Mouse (Mus musculus): ENCODE measurements around the gene Pgc. TPM values are rescaled to one million over a fixed set of nuclear protein-coding genes. Genes with fewer than 3 reads are reported as not detected.

Pgc gene
- polyA plus RNA-seq, 1 experiment from 2014 or later: not detected

DNA sequence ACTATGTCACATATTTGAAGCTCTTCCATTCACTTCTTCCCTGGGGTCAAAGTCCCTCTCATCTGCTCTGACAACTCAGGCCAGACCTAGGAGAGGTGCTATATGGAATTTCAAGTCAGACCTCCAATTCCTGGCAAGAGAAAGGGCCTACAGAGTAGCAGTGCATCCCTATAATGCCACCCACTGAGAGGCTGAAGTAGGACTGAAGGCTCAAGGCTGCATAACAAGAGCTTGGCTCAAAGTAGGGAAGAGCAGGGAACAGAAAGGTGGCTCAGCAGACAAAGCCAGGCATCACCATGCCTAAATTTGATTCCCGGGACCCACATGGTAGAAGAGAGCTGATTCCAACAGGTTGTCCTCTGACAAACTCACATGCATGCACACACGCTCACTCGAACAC, 35.0 kb upstream of the Pgc start:
- no peak for ATAC-seq (ENCODE audit: low read depth)
- DNase-seq (ENCODE audit: low spot score): no peak
- peaks cover 5% of the 10 kb centered on the region; the same call in 1 of the 2 replicates for H3K4me1 ChIP-seq (ENCODE audit: control insufficient read depth, insufficient read depth, low read length)
- no peaks in the 10 kb centered on the region for H3K27me3 ChIP-seq (replicated peaks; ENCODE audit: control insufficient read depth, insufficient read depth, low read length)
- H3K9ac ChIP-seq (ENCODE audit: low read depth, low read length): no peak overlapping the region
- H3K27ac ChIP-seq (replicated peaks; ENCODE audit: low read depth, low read length): no peak overlapping the region
- no peak overlapping the region for H3K4me2 ChIP-seq (ENCODE audit: low read depth, low read length)
- H3K4me3 ChIP-seq (ENCODE audit: low read depth, low read length): no peak overlapping the region
- H3K9me3 ChIP-seq (ENCODE audit: control insufficient read depth, low read length): no peaks in the 10 kb centered on the region
- 97% methylated on average over 3 of the region's 3 CpGs for WGBS
- no peaks in the 10 kb centered on the region for H3K36me3 ChIP-seq (ENCODE audit: control insufficient read depth, insufficient read depth, low read length)

DNA sequence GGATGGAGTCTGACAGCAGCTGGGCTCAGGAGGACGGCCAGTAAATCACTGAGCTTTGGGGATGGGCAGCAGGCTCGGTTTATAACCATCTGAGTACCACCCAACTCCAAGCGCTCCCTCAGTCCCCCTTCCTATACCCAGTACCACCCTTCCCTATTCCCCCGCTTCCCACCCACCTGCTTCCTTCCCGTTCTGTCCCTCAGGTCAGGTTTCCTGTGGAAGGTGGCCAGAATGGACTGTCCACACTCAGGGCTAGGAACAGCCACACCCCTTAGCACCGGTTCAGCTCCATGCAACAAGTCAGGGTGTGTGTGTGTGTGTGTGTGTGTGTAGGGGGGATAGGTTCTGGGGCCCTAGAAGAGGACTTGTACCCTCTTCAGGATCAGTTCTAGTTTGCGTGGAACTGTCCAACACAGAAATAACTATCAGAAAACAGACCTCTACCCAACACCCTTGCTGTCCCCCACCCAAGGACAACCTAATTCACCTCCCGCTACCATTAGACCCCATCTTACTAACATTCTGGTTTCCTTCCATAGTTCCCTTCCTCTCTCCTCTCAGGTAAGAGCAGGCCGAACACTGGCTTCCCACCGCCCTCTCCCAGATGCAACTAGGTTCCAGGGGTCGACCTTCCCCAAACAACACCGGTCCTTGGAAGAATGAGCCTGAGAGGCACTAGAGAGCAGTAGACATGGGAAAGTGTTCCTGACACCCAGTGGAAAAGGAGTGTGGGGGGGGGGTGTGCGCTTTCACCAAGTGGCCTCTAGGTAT, 32.8 kb upstream of the Pgc start:
- DNase-seq (ENCODE audit: low spot score) (no peak), ATAC-seq (ENCODE audit: low read depth) (no peak)
- WGBS: 39% methylated on average over 13 of the region's 13 CpGs
- peak overlapping the region; percentile 85 for H3K4me3 ChIP-seq (ENCODE audit: low read depth, low read length)
- H3K27ac ChIP-seq (replicated peaks; ENCODE audit: low read depth, low read length): no peak overlapping the region
- no peaks in the 10 kb centered on the region; the same call in 1 of the 2 replicates for H3K4me1 ChIP-seq (ENCODE audit: control insufficient read depth, insufficient read depth, low read length)
- 0 out of 2 replicates have a peak, but pooled peaks cover 4% of the 10 kb centered on the region for H3K36me3 ChIP-seq (ENCODE audit: control insufficient read depth, insufficient read depth, low read length)
- no peaks in the 10 kb centered on the region for H3K9me3 ChIP-seq (ENCODE audit: control insufficient read depth, low read length)
- H3K4me2 ChIP-seq (ENCODE audit: low read depth, low read length): peak overlapping the region; percentile 84
- H3K9ac ChIP-seq (ENCODE audit: low read depth, low read length): peak overlapping the region; percentile 87
- H3K27me3 ChIP-seq (replicated peaks; ENCODE audit: control insufficient read depth, insufficient read depth, low read length): no peaks in the 10 kb centered on the region

DNA sequence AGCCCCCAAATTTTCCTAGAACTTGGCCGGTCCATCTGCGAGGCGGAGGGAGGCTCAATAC, 32.4 kb upstream of the Pgc start, which contains the start of gene Gm21981:
TSS of gene Gm21981 (minus strand) at position 14 of the 61 bp plus-strand sequence.
- no CpG with 5 or more reads among the region's 3 CpGs for WGBS

DNA sequence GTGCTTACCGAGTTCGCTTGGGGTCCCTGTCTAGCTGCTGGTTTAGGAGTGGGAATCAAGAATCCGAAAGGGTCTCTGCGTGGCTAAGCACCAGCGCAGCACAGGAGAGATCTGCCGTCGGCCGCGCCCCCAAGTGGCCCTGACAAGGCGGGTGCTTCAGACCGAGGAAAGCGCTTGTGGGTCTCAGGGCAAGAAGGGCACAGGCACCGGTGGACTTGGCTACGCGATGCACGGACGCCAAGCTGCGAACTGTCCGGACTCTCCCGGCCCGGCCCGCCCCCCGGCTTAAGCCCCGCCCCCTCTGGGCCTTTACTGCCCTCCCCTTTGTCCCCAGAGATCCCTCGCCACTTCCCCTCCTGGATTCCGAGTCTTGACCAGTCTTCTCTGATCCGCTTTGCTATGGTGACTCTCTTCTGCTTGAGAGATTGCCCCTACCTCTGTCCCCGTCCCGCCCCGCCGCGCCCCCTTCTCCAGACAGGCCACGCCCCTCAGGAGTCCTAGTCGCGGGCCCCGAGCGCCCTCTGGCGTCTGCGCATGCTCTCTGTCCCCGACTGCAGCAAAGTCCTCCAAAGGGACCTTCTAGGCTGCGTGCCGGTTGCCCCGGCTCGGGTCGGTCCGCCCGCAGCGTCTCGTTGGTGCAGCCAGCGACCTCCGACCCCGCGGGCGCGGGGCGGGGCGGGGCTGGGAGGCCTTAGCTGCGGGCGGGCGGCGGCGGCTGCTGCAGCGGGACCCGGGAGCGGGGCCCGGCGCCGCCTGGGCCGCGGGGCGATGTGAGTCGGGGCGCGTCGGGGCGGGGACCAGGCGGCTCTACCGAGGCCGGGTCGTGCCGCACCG, 31.9 kb upstream of the Pgc start, which contains the start of gene Prickle4:
TSS of gene Prickle4 (minus strand) at position 234 of the 834 bp plus-strand sequence.
- peak; percentile 96 for ATAC-seq (ENCODE audit: low read depth)
- under 1% methylated on average over 30 of the region's 82 CpGs for WGBS
- peaks cover 7% of the 10 kb centered on the region; the same call in 1 of the 2 replicates for H3K36me3 ChIP-seq (ENCODE audit: control insufficient read depth, insufficient read depth, low read length)
- H3K27me3 ChIP-seq (replicated peaks; ENCODE audit: control insufficient read depth, insufficient read depth, low read length): no peaks in the 10 kb centered on the region
- H3K27ac ChIP-seq (replicated peaks; ENCODE audit: low read depth, low read length): peak within 1 kb of the TSS; percentile 63
- H3K4me1 ChIP-seq (ENCODE audit: control insufficient read depth, insufficient read depth, low read length): no peaks in the 10 kb centered on the region; the same call in 1 of the 2 replicates
- H3K4me2 ChIP-seq (ENCODE audit: low read depth, low read length): peak within 1 kb of the TSS; percentile 84
- peak within 1 kb of the TSS; percentile 87 for H3K9ac ChIP-seq (ENCODE audit: low read depth, low read length)
- H3K9me3 ChIP-seq (ENCODE audit: control insufficient read depth, low read length): no peaks in the 10 kb centered on the region
- peak; percentile 96 for DNase-seq (ENCODE audit: low spot score)
- H3K4me3 ChIP-seq (ENCODE audit: low read depth, low read length): peak within 1 kb of the TSS; percentile 85

More for the DNA sequence above, 32.4 kb upstream of the Pgc start, which contains the start of gene Gm21981:
- Histone ChIP-seq H3K27me3 (replicated peaks; ENCODE audit: control insufficient read depth, insufficient read depth, low read length) (no peaks in the 10 kb centered on the region), H3K4me3 (ENCODE audit: low read depth, low read length) (peak within 1 kb of the TSS; percentile 85), H3K36me3 (ENCODE audit: control insufficient read depth, insufficient read depth, low read length) (0 out of 2 replicates have a peak, but pooled peaks cover 4% of the 10 kb centered on the region), H3K27ac (replicated peaks; ENCODE audit: low read depth, low read length) (peak within 1 kb of the TSS; percentile 63), H3K9ac (ENCODE audit: low read depth, low read length) (peak within 1 kb of the TSS; percentile 87), H3K4me1 (ENCODE audit: control insufficient read depth, insufficient read depth, low read length) (no peaks in the 10 kb centered on the region; the same call in 1 of the 2 replicates), H3K9me3 (ENCODE audit: control insufficient read depth, low read length) (no peaks in the 10 kb centered on the region), H3K4me2 (ENCODE audit: low read depth, low read length) (peak within 1 kb of the TSS; percentile 84)
- no peak for DNase-seq (ENCODE audit: low spot score)
- ATAC-seq (ENCODE audit: low read depth): no peak

DNA sequence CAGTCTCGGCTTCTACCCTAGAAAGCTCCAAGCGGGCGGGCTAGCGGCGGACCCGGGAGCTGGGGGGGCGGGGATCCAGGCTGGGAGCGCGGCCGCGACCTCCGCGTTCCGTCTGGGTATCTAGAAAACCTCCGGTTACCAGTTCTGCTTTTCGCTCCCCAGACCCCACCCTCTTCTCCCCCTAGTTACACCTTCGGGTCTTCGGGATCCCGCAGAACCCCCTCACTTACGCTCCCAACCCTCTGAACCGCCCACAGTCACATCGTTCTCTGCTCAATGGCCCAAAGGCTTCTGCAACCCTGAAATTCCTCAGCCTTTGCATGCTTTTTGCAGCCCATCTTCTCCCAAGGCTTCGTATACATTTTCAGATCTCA, 31.3 kb upstream of the Pgc start:
- H3K9me3 ChIP-seq (ENCODE audit: control insufficient read depth, low read length): no peaks in the 10 kb centered on the region
- peak overlapping the region; percentile 63; the same call in 1 of the 2 replicates for H3K27ac ChIP-seq (replicated peaks; ENCODE audit: low read depth, low read length)
- ATAC-seq (ENCODE audit: low read depth): peak; percentile 1; the same call in 1 of the 2 replicates

DNA sequence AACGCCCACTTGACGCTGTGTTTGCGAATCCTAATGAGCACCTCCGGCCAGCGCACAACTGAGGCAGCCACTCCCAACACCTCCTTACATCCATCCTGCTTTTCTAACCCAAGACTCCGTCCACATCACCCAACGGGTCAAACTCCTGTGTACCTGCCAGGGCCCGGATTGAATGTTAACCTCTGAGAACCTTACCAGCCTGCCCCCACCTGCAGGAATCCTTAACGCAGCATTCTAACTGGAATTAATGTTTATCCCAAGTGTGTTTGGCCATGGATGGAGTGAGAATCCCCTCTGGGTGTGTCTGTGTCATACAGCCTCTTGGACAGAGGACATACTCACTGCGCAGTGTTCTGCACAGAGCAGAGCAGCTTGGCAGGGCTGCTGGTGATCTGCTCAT, 28.5 kb upstream of the Pgc start:
- Histone ChIP-seq H3K9ac (ENCODE audit: low read depth, low read length) (no peak overlapping the region), H3K27ac (replicated peaks; ENCODE audit: low read depth, low read length) (no peak overlapping the region), H3K4me2 (ENCODE audit: low read depth, low read length) (no peak overlapping the region), H3K36me3 (ENCODE audit: control insufficient read depth, insufficient read depth, low read length) (peaks cover 39% of the 10 kb centered on the region), H3K4me1 (ENCODE audit: control insufficient read depth, insufficient read depth, low read length) (no peaks in the 10 kb centered on the region; the same call in 1 of the 2 replicates), H3K27me3 (replicated peaks; ENCODE audit: control insufficient read depth, insufficient read depth, low read length) (no peaks in the 10 kb centered on the region), H3K4me3 (ENCODE audit: low read depth, low read length) (no peak overlapping the region), H3K9me3 (ENCODE audit: control insufficient read depth, low read length) (no peaks in the 10 kb centered on the region)
- DNase-seq (ENCODE audit: low spot score) (no peak), ATAC-seq (ENCODE audit: low read depth) (no peak)
- WGBS: 89% methylated on average over 10 of the region's 10 CpGs

More for the DNA sequence above, 31.3 kb upstream of the Pgc start:
- H3K36me3 ChIP-seq (ENCODE audit: control insufficient read depth, insufficient read depth, low read length): peaks cover 11% of the 10 kb centered on the region; the same call in 1 of the 2 replicates
- DNase-seq (ENCODE audit: low spot score): no peak
- H3K9ac ChIP-seq (ENCODE audit: low read depth, low read length): peak overlapping the region; percentile 87
- H3K4me2 ChIP-seq (ENCODE audit: low read depth, low read length): peak overlapping the region; percentile 84
- no peaks in the 10 kb centered on the region for H3K27me3 ChIP-seq (replicated peaks; ENCODE audit: control insufficient read depth, insufficient read depth, low read length)
- H3K4me3 ChIP-seq (ENCODE audit: low read depth, low read length): peak overlapping the region; percentile 85
- under 1% methylated on average over 14 of the region's 23 CpGs for WGBS
- no peaks in the 10 kb centered on the region; the same call in 1 of the 2 replicates for H3K4me1 ChIP-seq (ENCODE audit: control insufficient read depth, insufficient read depth, low read length)

DNA sequence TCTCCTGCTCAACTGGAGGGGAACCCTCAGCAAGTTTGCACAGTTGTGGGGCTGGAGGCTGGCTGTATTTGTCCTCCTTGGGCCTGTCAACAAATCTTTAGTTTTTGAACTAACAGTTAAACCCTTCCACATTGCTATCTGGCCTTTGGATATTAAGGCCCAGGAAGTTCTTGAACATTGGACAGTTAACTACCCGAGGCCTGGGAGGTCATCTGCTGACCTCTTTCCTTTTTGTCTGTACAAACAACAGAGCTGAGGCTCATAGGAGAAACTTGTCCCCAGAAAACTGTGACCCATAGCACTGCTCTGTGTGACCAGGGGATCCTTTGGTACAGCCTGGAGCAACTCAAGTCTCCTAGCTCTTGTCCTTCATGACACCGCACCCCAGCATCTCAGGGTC, 27.6 kb upstream of the Pgc start:
- H3K4me3 ChIP-seq (ENCODE audit: low read depth, low read length): no peak overlapping the region
- 74% methylated on average over 2 of the region's 2 CpGs for WGBS
- H3K4me1 ChIP-seq (ENCODE audit: control insufficient read depth, insufficient read depth, low read length): no peaks in the 10 kb centered on the region; the same call in 1 of the 2 replicates
- peaks cover 46% of the 10 kb centered on the region for H3K36me3 ChIP-seq (ENCODE audit: control insufficient read depth, insufficient read depth, low read length)
- ATAC-seq (ENCODE audit: low read depth) (no peak), DNase-seq (ENCODE audit: low spot score) (no peak)
- H3K4me2 ChIP-seq (ENCODE audit: low read depth, low read length): no peak overlapping the region
- no peaks in the 10 kb centered on the region for H3K9me3 ChIP-seq (ENCODE audit: control insufficient read depth, low read length)
- H3K27me3 ChIP-seq (replicated peaks; ENCODE audit: control insufficient read depth, insufficient read depth, low read length): no peaks in the 10 kb centered on the region
- H3K27ac ChIP-seq (replicated peaks; ENCODE audit: low read depth, low read length): no peak overlapping the region
- H3K9ac ChIP-seq (ENCODE audit: low read depth, low read length): no peak overlapping the region

DNA sequence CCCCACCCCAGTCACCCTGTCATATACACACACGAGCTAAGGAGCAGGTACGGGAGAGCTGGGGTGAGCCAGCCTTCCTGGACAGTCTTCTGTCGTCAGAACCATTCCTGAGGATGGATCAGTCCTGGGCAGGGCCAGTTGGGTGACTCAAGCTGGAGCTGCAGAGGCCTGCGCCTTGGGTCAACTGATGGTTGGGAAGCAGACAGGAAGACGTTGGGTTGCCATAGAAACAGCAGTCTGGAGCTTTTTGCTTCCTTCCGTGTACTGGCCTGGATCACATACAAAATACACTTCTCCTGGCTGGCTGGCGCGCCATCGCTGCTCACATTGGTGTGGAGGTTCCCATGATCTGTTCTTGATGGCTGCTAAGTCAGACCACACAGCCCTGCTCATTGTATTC, 24.8 kb upstream of the Pgc start:
- Histone ChIP-seq H3K9me3 (ENCODE audit: control insufficient read depth, low read length) (no peaks in the 10 kb centered on the region), H3K27ac (replicated peaks; ENCODE audit: low read depth, low read length) (no peak overlapping the region), H3K4me1 (ENCODE audit: control insufficient read depth, insufficient read depth, low read length) (no peaks in the 10 kb centered on the region), H3K4me2 (ENCODE audit: low read depth, low read length) (no peak overlapping the region), H3K4me3 (ENCODE audit: low read depth, low read length) (no peak overlapping the region), H3K9ac (ENCODE audit: low read depth, low read length) (no peak overlapping the region), H3K36me3 (ENCODE audit: control insufficient read depth, insufficient read depth, low read length) (peaks cover 46% of the 10 kb centered on the region), H3K27me3 (replicated peaks; ENCODE audit: control insufficient read depth, insufficient read depth, low read length) (no peaks in the 10 kb centered on the region)
- DNase-seq (ENCODE audit: low spot score) (no peak), ATAC-seq (ENCODE audit: low read depth) (no peak)
- WGBS: 72% methylated on average over 9 of the region's 9 CpGs

Measured in embryonic facial prominence, embryonic 14.5 days (tissue).